In the genomic region with DNA sequence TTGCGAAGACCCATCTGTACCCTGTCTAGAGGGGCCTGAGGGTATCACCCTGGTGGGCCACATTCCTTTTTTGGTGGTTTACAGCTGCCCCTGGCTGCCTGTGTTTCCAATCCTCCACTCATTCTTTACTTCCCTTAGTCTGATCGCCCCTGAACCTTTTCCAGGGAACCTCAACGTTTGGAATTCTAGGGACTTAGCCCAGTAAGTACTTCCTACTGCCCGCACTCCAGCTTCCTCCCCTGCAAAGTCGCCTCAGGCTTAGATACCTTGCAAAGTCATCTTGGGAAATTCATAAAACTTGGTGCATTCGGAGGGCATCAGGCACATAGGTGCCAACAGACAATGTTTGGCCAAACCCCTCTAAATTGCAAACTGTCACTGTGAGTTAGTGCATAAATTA, we compare ENCODE assay signal across 8 mouse cellular contexts. TPM values are rescaled to one million over a fixed set of nuclear protein-coding genes. Genes with fewer than 3 reads are reported as not detected.
DNase-seq lines count a peak whose midpoint lies in the region; ATAC-seq and TF ChIP-seq lines count a peak whose summit lies in the region.
"Had no signal": no experiment of that assay in that cellular context is flagged by ENCODE, and none has a peak within 500 bp of the region (broad histone marks: within the 10 kb centered on the region; RNA-seq: fewer than 3 reads in every experiment).

No protein-coding gene starts in this region.

- peaks cover 82% of the 10 kb centered on the region for H3K4me1 ChIP-seq in megakaryocyte, embryonic 14.5 days
- H3K4me1 ChIP-seq in forebrain, embryonic 14.5 days (ENCODE audit: control insufficient read depth, insufficient read depth, low read length): peaks cover 51% of the 10 kb centered on the region
- H3K4me1 ChIP-seq in liver, embryonic 11.5 days (replicated peaks; ENCODE audit: control insufficient read depth, insufficient read depth, low read length): peaks cover 69% of the 10 kb centered on the region
- peaks cover 8% of the 10 kb centered on the region for H3K4me1 ChIP-seq in stomach, postnatal 0 days (replicated peaks; ENCODE audit: control insufficient read depth, insufficient read depth)

- no peak for TF ChIP-seq CTCF in stomach, postnatal 0 days (IDR thresholded peaks at IDR 0.05; ENCODE audit: low read depth)

- H3K27me3 ChIP-seq in megakaryocyte, embryonic 14.5 days (replicated peaks): no peaks in the 10 kb centered on the region
- H3K27me3 ChIP-seq in forebrain, embryonic 14.5 days (replicated peaks; ENCODE audit: control insufficient read depth, insufficient read depth, low read length): no peaks in the 10 kb centered on the region
- no peaks in the 10 kb centered on the region for H3K27me3 ChIP-seq in liver, embryonic 11.5 days (replicated peaks; ENCODE audit: control insufficient read depth, insufficient read depth, low read length)
- H3K27me3 ChIP-seq in stomach, postnatal 0 days (ENCODE audit: control insufficient read depth, insufficient read depth, low read length): no peaks in the 10 kb centered on the region

- WGBS in forebrain, embryonic 14.5 days: 39% methylated on average over 6 of the region's 6 CpGs
- 30% methylated on average over 6 of the region's 6 CpGs for whole genome bisulfite sequencing in liver, embryonic 11.5 days
- WGBS in stomach, postnatal 0 days: 19% methylated on average over 6 of the region's 6 CpGs

- ATAC-seq in megakaryocyte, adult 5-6 weeks (ENCODE audit: poor library complexity, severe bottlenecking): no peak
- no peak for ATAC-seq in forebrain, embryonic 14.5 days
- ATAC-seq in liver, embryonic 11.5 days (replicated peaks; ENCODE audit: low FRiP score): no peak
- ATAC-seq in stomach, postnatal 0 days (ENCODE audit: low FRiP score, low TSS enrichment): no peak

- peak overlapping the region; percentile 96 for H3K27ac ChIP-seq in forebrain, embryonic 14.5 days (ENCODE audit: low read depth, low read length)
- H3K27ac ChIP-seq in liver, embryonic 11.5 days (ENCODE audit: low read depth, low read length): peak overlapping the region; percentile 93; the same call in 1 of the 2 replicates
- H3K27ac ChIP-seq in stomach, postnatal 0 days (replicated peaks): peak overlapping the region; percentile 96

- DNase-seq in forebrain, embryonic 14.5 days (ENCODE audit: low spot score): no peak
- no peak for DNase-seq in liver, embryonic 11.5 days (ENCODE audit: low spot score)
- no peak for DNase-seq in stomach, postnatal 0 days (ENCODE audit: low spot score)
- no peak for DNase-seq in urinary bladder, adult 2 months (ENCODE audit: low spot score)
- no peak for DNase-seq in left cerebral cortex, postnatal 36 days (ENCODE audit: low spot score in 2 of 2)
- DNase-seq: adrenal gland, postnatal 36 days had no signal

- intact Hi-C loops in left cerebral cortex, postnatal 36 days (cut with DNase I): loop anchor here (5.0 kb wide), 1 partner anchor 57 kb away; no protein-coding TSS in a partner anchor

- H3K9me3 ChIP-seq in megakaryocyte, embryonic 14.5 days: no peaks in the 10 kb centered on the region
- no peaks in the 10 kb centered on the region for H3K9me3 ChIP-seq in forebrain, embryonic 14.5 days (replicated peaks; ENCODE audit: control insufficient read depth, low read length)
- no peaks in the 10 kb centered on the region for H3K9me3 ChIP-seq in liver, embryonic 11.5 days (ENCODE audit: control insufficient read depth, low read length)
- H3K9me3 ChIP-seq in stomach, postnatal 0 days (ENCODE audit: control insufficient read depth, low read length): no peaks in the 10 kb centered on the region

- TF ChIP-seq EP300 in stomach, postnatal 0 days (optimal IDR thresholded peaks at IDR 0.05): no peak

- peak overlapping the region; percentile 83 for H3K4me2 ChIP-seq in forebrain, embryonic 14.5 days (ENCODE audit: low read length)
- peak overlapping the region; percentile 95 for H3K4me2 ChIP-seq in liver, embryonic 11.5 days
- peak overlapping the region; percentile 88 for H3K4me2 ChIP-seq in stomach, postnatal 0 days (replicated peaks; ENCODE audit: low read depth)

- peak overlapping the region; percentile 84 for H3K9ac ChIP-seq in forebrain, embryonic 14.5 days (ENCODE audit: low read length)
- H3K9ac ChIP-seq in liver, embryonic 11.5 days (ENCODE audit: low read depth, low read length): peak overlapping the region; percentile 96
- peak overlapping the region; percentile 81 for H3K9ac ChIP-seq in stomach, postnatal 0 days (ENCODE audit: low read length)

- peak overlapping the region; percentile 98 for H3K4me3 ChIP-seq in megakaryocyte, embryonic 14.5 days (replicated peaks)
- peak overlapping the region; percentile 72 for H3K4me3 ChIP-seq in forebrain, embryonic 14.5 days (ENCODE audit: low read depth, low read length)
- H3K4me3 ChIP-seq in liver, embryonic 11.5 days (ENCODE audit: low read depth, low read length): peak overlapping the region; percentile 94
- H3K4me3 ChIP-seq in stomach, postnatal 0 days (ENCODE audit: low read depth, low read length): peak overlapping the region; percentile 70

- peaks cover 52% of the 10 kb centered on the region for H3K36me3 ChIP-seq in megakaryocyte, embryonic 14.5 days (replicated peaks; ENCODE audit: low read length)
- H3K36me3 ChIP-seq in forebrain, embryonic 14.5 days (ENCODE audit: control insufficient read depth, insufficient read depth, low read length): 0 out of 2 replicates have a peak, but pooled peaks cover 3% of the 10 kb centered on the region
- peaks cover 9% of the 10 kb centered on the region; the same call in 1 of the 2 replicates for H3K36me3 ChIP-seq in liver, embryonic 11.5 days (ENCODE audit: control insufficient read depth, insufficient read depth, low read length)
- no peaks in the 10 kb centered on the region for H3K36me3 ChIP-seq in stomach, postnatal 0 days (ENCODE audit: control insufficient read depth, insufficient read depth, low read length)

RNA-seq across cellular contexts. Expression of gene Sema4b, which starts 12.6 kb away (rescaled TPM):
- polyA plus RNA-seq in megakaryocyte, embryonic 14.5 days (2012; ENCODE audit: insufficient read depth, low replicate concordance): 30.8 and 31.0 TPM in 2 replicates
- total RNA-seq in megakaryocyte, adult 5-6 weeks (2015): 10.1 and 13.7 TPM in 2 replicates
- total RNA-seq in megakaryocyte, adult 5-6 weeks (2017): 10.5 and 11.1 TPM in 2 replicates
- polyA plus RNA-seq in forebrain, embryonic 14.5 days (2014; fragmentation: Nextera tagmentation; extraction: Ambion mirVana): 11.6 and 12.8 TPM in 2 replicates
- polyA plus RNA-seq in liver, embryonic 11.5 days (2014; fragmentation: Nextera tagmentation; extraction: Ambion mirVana): 11.7 and 12.9 TPM in 2 replicates
- polyA plus RNA-seq in stomach, postnatal 0 days (2015; fragmentation: Nextera tagmentation; extraction: Ambion mirVana): 19.4 and 19.9 TPM in 2 replicates
- 15.8 and 27.2 TPM in 2 replicates for polyA plus RNA-seq in urinary bladder, adult 2 months (2012; rRNA removed)
- total RNA-seq in left cerebral cortex, postnatal 36 days (2021): 10 to 100 TPM; 16.9 to 19.1 TPM

RNA-seq across cellular contexts. Expression of gene Cib1, which starts 33.3 kb away (rescaled TPM):
- 42.4 and 54.0 TPM in 2 replicates for polyA plus RNA-seq in megakaryocyte, embryonic 14.5 days (2012; ENCODE audit: insufficient read depth, low replicate concordance)
- total RNA-seq in megakaryocyte, adult 5-6 weeks (2015): 107 and 134 TPM in 2 replicates
- 86.5 and 98.1 TPM in 2 replicates for total RNA-seq in megakaryocyte, adult 5-6 weeks (2017)
- polyA plus RNA-seq in forebrain, embryonic 14.5 days (2014; fragmentation: Nextera tagmentation; extraction: Ambion mirVana): 32.7 and 38.5 TPM in 2 replicates
- polyA plus RNA-seq in liver, embryonic 11.5 days (2014; fragmentation: Nextera tagmentation; extraction: Ambion mirVana): 113 and 114 TPM in 2 replicates
- polyA plus RNA-seq in stomach, postnatal 0 days (2015; fragmentation: Nextera tagmentation; extraction: Ambion mirVana): 187 and 189 TPM in 2 replicates
- 66.1 and 85.6 TPM in 2 replicates for polyA plus RNA-seq in urinary bladder, adult 2 months (2012; rRNA removed)
- total RNA-seq in left cerebral cortex, postnatal 36 days (2021): 10 to 100 TPM; 21.7 to 21.8 TPM

RNA-seq across cellular contexts. Expression of gene Gdpgp1, which starts 33.4 kb away (rescaled TPM):
- polyA plus RNA-seq in megakaryocyte, embryonic 14.5 days (2012; ENCODE audit: insufficient read depth, low replicate concordance): 1.6 and 7.0 TPM in 2 replicates
- total RNA-seq in megakaryocyte, adult 5-6 weeks (2015): 5.2 and 5.4 TPM in 2 replicates
- 1.9 and 2.7 TPM in 2 replicates for total RNA-seq in megakaryocyte, adult 5-6 weeks (2017)
- polyA plus RNA-seq in forebrain, embryonic 14.5 days (2014; fragmentation: Nextera tagmentation; extraction: Ambion mirVana): 2.1 and 2.7 TPM in 2 replicates
- 6.5 and 7.4 TPM in 2 replicates for polyA plus RNA-seq in liver, embryonic 11.5 days (2014; fragmentation: Nextera tagmentation; extraction: Ambion mirVana)
- 2.9 and 3.2 TPM in 2 replicates for polyA plus RNA-seq in stomach, postnatal 0 days (2015; fragmentation: Nextera tagmentation; extraction: Ambion mirVana)
- 2.2 and 2.6 TPM in 2 replicates for polyA plus RNA-seq in urinary bladder, adult 2 months (2012; rRNA removed)
- total RNA-seq in left cerebral cortex, postnatal 36 days (2021): 1 to 10 TPM; 6.0 to 6.6 TPM

RNA-seq across cellular contexts. Expression of gene Ttll13, which starts 46.9 kb away (rescaled TPM):
- 0.11 TPM in 1 of 2 replicates, not detected in the other for polyA plus RNA-seq in megakaryocyte, embryonic 14.5 days (2012; ENCODE audit: insufficient read depth, low replicate concordance)
- 0.07 TPM in 1 of 2 replicates, not detected in the other for total RNA-seq in megakaryocyte, adult 5-6 weeks (2015)
- 0.12 TPM in 1 of 2 replicates, not detected in the other for total RNA-seq in megakaryocyte, adult 5-6 weeks (2017)
- 0.87 and 1.2 TPM in 2 replicates for polyA plus RNA-seq in forebrain, embryonic 14.5 days (2014; fragmentation: Nextera tagmentation; extraction: Ambion mirVana)
- 0.52 and 1.6 TPM in 2 replicates for polyA plus RNA-seq in liver, embryonic 11.5 days (2014; fragmentation: Nextera tagmentation; extraction: Ambion mirVana)
- polyA plus RNA-seq in stomach, postnatal 0 days (2015; fragmentation: Nextera tagmentation; extraction: Ambion mirVana): 1.2 TPM in 2 replicates
- 1.2 and 1.7 TPM in 2 replicates for polyA plus RNA-seq in urinary bladder, adult 2 months (2012; rRNA removed)
- total RNA-seq in left cerebral cortex, postnatal 36 days (2021): 1 to 10 TPM; 1.7 to 1.8 TPM
